Mouse (Mus musculus) hindbrain, embryonic 14.5 days (tissue): Measurements from ENCODE around the gene Tmprss13. TPM values are rescaled to one million over a fixed set of nuclear protein-coding genes. Genes with fewer than 3 reads are reported as not detected.

Experiments used
- ATAC-seq: fragments of 200-750 bp; cut with Nextera tagmentation; 2 replicates; pipeline ENCODE4 v1.8.0; 2017; ENCODE audit warnings: moderate number of reproducible peaks, mild to moderate bottlenecking, moderate TSS enrichment, moderate library complexity; ENCODE audit not compliant: low FRiP score
- DNase-seq: peaks from one replicate; pipeline ENCODE4 v3.0.0-alpha.2; 2015; ENCODE audit warnings: low spot score
- H3K27ac ChIP-seq: fragments of 300-500 bp; sonication (generic); 2 replicates; pipeline ENCODE4 v1.5.1; 2014; ENCODE audit warnings: mild to moderate bottlenecking, moderate library complexity
- H3K27me3 ChIP-seq: fragments of 300-500 bp; sonication (generic); 2 replicates; pipeline ENCODE4 v1.6.1; 2014; ENCODE audit warnings: mild to moderate bottlenecking, low read length, mixed read lengths; ENCODE audit not compliant: control insufficient read depth, insufficient read depth
- H3K36me3 ChIP-seq: fragments of 300-500 bp; sonication (generic); replicated peaks from 2 replicates; pipeline ENCODE4 v1.6.1; 2014; ENCODE audit not compliant: control insufficient read depth, insufficient read depth
- H3K4me1 ChIP-seq: fragments of 300-500 bp; sonication (generic); replicated peaks from 2 replicates; pipeline ENCODE4 v1.6.1; 2014; ENCODE audit warnings: antibody characterized with exemption, low read length, mixed read lengths; ENCODE audit not compliant: control insufficient read depth, insufficient read depth
- H3K4me2 ChIP-seq: fragments of 300-500 bp; sonication (generic); replicated peaks from 2 replicates; pipeline ENCODE4 v1.6.1; 2014; ENCODE audit warnings: mild to moderate bottlenecking, moderate library complexity
- H3K4me3 ChIP-seq: fragments of 300-500 bp; sonication (generic); replicated peaks from 2 replicates; pipeline ENCODE4 v1.5.1; 2014; ENCODE audit warnings: mild to moderate bottlenecking, low read length
- H3K9ac ChIP-seq: fragments of 300-500 bp; sonication (generic); 2 replicates; pipeline ENCODE4 v1.6.1; 2014
- H3K9me3 ChIP-seq: fragments of 300-500 bp; sonication (generic); 2 replicates; pipeline ENCODE4 v1.6.1; 2016; ENCODE audit warnings: low read length; ENCODE audit not compliant: control insufficient read depth
- WGBS: fragments of 180-500 bp; shearing (Covaris S2); extraction: QIAGEN DNeasy Blood & Tissue Kit; methylation state at CpG from one replicate; pipeline ENCODE4 v1.1.7; 2014; 5-methylcytosine and 5-hydroxymethylcytosine counted together
- polyA plus RNA-seq: library from polyadenylated mRNA; unstranded; fragments of >200 nt; fragmentation: Nextera tagmentation; extraction: Ambion mirVana; gene quantifications from 2 replicates; pipeline ENCODE4 v1.2.1, GENCODE M21; 2014

The Tmprss13 gene
- not detected in 2 replicates for polyA plus RNA-seq

DNA sequence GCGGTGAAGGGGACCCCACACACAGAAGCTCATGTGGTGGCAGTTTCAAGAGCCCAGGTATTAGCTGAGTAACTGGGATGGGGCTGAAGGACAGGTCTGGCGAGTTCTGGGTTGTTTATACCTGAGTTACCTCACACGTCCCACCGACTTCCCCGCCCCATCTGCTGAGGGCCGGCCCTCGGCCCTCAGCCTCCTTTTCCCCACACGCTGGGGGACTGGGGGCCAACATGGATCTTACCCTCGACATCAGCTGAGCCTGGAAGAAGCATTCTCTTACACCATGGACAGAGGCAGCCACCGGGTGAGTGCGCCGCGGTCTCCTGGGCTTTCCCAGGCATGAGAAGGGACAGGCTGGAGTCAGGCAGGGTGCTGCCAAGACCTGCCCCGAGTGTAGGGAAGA lies at the start of gene Tmprss13:
Gene Tmprss13 (plus strand): TSS at position 246 of the 400 bp plus-strand sequence.
- ATAC-seq, result no peak
- WGBS, result 51% methylated on average over 14 of the region's 14 CpGs
- no peak within 1 kb of the TSS for H3K27ac ChIP-seq
- no peaks in the 10 kb centered on the region for H3K4me1 ChIP-seq
- H3K4me2 ChIP-seq, result no peak within 1 kb of the TSS
- no peaks in the 10 kb centered on the region for H3K36me3 ChIP-seq
- H3K9ac ChIP-seq, result no peak within 1 kb of the TSS
- DNase-seq, result no peak
- H3K27me3 ChIP-seq, result no peaks in the 10 kb centered on the region
- no peaks in the 10 kb centered on the region for H3K9me3 ChIP-seq
- no peak within 1 kb of the TSS for H3K4me3 ChIP-seq

DNA sequence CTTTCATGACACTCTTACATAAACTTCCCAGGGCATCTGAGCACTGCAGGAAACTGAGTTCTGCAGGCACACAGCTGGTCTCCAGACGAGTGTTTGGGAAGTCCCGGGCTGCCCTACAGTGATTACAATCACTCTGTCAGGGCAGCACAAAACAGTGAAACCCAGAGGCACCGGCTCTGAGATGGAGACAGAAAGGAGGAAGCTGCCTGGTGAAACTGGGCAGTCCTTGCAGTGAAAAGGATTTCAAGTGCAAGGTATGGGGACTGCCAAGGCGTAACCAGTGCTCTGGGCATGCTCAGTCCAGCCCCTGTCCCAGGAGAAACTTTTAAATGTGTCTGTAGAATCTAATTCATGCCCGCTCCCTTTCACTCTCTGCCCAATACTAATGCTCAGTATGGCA lies 46.7 kb upstream of the Tmprss13 start:
- H3K36me3 ChIP-seq, result no peaks in the 10 kb centered on the region
- 46% methylated on average over 5 of the region's 5 CpGs for WGBS
- no peak for ATAC-seq
- H3K9me3 ChIP-seq, result no peaks in the 10 kb centered on the region
- peaks cover 14% of the 10 kb centered on the region for H3K27me3 ChIP-seq
- no peak overlapping the region for H3K27ac ChIP-seq
- no peak for DNase-seq
- no peak overlapping the region for H3K4me3 ChIP-seq
- H3K9ac ChIP-seq, result no peak overlapping the region
- H3K4me2 ChIP-seq, result no peak overlapping the region
- no peaks in the 10 kb centered on the region for H3K4me1 ChIP-seq

DNA sequence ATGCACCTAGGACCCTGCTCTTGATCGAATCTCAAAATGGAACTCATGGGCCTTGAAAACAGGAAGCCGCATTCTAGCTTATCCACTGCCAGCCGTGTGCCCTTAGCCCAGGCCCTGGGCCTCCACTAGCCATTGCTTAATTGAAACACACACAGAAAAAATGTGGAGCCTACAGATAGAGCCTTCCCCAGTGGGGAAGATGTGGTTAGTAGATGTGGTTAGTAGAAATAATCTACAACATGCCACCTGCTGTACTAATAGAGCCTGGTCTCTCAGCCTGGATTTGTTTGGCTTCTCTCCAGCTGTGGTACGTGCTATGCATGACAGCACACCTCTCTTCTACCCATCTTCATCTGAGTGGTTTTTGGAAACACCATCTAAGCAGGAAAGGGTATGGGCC lies 44.7 kb upstream of the Tmprss13 start:
- WGBS, result 82% methylated on average over 4 of the region's 4 CpGs

DNA sequence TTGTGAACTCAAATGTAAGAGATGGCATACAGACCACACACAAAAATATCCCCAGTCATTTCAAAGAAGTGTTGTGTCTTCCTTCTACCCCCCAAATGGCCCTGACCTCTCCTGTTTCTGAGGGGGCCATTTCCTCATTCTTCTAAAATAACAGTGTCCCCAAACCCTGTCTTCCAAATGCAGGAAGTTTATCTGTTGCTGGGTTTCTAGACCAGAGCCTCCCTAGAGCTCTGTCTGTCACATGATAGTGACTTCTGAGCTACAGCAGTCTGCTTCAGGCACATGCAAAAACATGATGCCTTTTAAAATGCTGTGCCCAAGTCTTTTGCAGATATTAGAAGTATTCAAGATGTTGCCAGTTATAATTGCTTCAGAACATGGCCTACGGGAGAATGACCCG lies 44.3 kb upstream of the Tmprss13 start:
- WGBS, result 92% methylated on average over 2 of the region's 2 CpGs
- Histone ChIP-seq H3K9me3 (no peaks in the 10 kb centered on the region), H3K4me2 (no peak overlapping the region)

More for the DNA sequence above, 44.7 kb upstream of the Tmprss13 start:
- Histone ChIP-seq H3K4me3 (no peak overlapping the region), H3K36me3 (no peaks in the 10 kb centered on the region), H3K9me3 (no peaks in the 10 kb centered on the region), H3K27ac (no peak overlapping the region), H3K4me1 (no peaks in the 10 kb centered on the region), H3K9ac (no peak overlapping the region), H3K27me3 (peaks cover 9% of the 10 kb centered on the region), H3K4me2 (no peak overlapping the region)
- ATAC-seq (no peak), DNase-seq (no peak)

DNA sequence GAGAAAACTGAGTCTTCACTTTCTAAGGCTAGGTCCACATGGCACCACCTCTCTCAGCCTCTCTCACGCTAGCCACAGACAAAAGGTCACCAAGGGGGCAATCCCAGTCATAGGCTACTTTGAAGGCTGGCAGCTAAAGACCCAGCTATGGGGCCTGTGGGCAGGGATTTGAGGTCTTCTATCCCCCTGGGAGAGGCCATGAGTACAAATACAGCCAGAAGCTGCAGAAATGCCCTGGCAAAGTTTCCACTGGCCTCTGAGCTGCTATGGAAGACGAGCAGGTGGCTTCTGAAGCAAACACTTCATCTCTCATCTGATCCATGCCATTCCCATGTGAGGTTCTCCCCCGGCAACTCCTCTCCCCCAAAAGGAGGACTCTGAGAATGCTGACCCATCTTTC lies 38.8 kb upstream of the Tmprss13 start:
- H3K27ac ChIP-seq, result no peak overlapping the region
- H3K9me3 ChIP-seq, result no peaks in the 10 kb centered on the region
- 73% methylated on average over 3 of the region's 3 CpGs for WGBS
- H3K4me3 ChIP-seq, result no peak overlapping the region
- H3K36me3 ChIP-seq, result no peaks in the 10 kb centered on the region
- ATAC-seq, result no peak
- no peak for DNase-seq
- no peaks in the 10 kb centered on the region for H3K27me3 ChIP-seq
- no peaks in the 10 kb centered on the region for H3K4me1 ChIP-seq
- H3K4me2 ChIP-seq, result no peak overlapping the region
- H3K9ac ChIP-seq, result no peak overlapping the region

More for the DNA sequence above, 44.3 kb upstream of the Tmprss13 start:
- ATAC-seq (no peak), DNase-seq (no peak)
- Histone ChIP-seq H3K4me3 (no peak overlapping the region), H3K4me1 (no peaks in the 10 kb centered on the region), H3K27me3 (peaks cover 5% of the 10 kb centered on the region; the same call in 1 of the 2 replicates), H3K27ac (no peak overlapping the region), H3K36me3 (no peaks in the 10 kb centered on the region), H3K9ac (no peak overlapping the region)

DNA sequence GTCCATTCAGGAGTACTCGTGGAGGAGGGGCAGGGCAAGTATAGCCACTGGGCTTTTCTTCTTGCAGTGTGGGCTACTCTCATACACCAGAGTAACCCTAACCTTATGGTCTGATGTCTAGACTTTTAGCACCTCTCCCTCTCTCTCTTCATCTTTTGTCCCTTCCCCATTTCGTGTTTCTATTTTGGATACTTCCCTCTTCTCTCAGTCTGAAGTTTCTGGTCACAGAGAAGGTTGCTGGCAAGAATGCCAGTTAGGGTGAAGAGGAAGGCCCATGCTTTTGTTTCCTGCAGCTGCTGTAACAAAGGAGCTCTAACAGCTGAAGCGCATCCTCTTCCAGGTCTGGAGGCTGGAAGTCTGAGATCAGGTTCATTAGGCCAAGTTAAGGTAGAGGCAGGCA lies 38.0 kb upstream of the Tmprss13 start:
- no peaks in the 10 kb centered on the region for H3K27me3 ChIP-seq
- no peaks in the 10 kb centered on the region for H3K36me3 ChIP-seq
- H3K4me1 ChIP-seq, result no peaks in the 10 kb centered on the region
- WGBS, result 73% methylated on average over 3 of the region's 3 CpGs
- H3K27ac ChIP-seq, result no peak overlapping the region
- no peak overlapping the region for H3K9ac ChIP-seq
- H3K4me2 ChIP-seq, result no peak overlapping the region
- no peak overlapping the region for H3K4me3 ChIP-seq
- no peak for DNase-seq
- no peak for ATAC-seq
- H3K9me3 ChIP-seq, result no peaks in the 10 kb centered on the region

DNA sequence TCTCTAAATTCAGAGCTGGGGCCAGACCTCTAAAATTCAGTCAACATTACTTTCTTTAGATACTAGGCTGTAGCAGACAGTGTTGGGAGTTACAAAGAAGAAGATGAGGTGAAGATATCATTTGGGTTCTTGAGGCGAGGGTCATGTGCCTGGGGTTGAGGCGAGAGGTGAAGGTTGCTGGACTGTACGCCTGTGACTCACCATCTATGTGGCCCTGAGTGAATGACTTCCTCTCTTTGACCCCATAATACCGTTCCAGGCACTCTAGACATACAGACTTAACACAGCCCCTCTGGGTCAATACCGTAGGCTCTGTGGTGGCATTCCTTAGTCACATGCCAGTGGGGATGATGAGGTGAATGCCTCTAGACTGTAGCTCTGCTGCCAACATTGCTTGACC lies 36.4 kb upstream of the Tmprss13 start:
- no peak for ATAC-seq
- 90% methylated on average over 5 of the region's 5 CpGs for WGBS
- H3K4me1 ChIP-seq, result no peaks in the 10 kb centered on the region
- no peak overlapping the region for H3K4me2 ChIP-seq
- DNase-seq, result no peak
- no peaks in the 10 kb centered on the region for H3K27me3 ChIP-seq
- H3K9me3 ChIP-seq, result no peaks in the 10 kb centered on the region
- H3K27ac ChIP-seq, result no peak overlapping the region
- H3K36me3 ChIP-seq, result no peaks in the 10 kb centered on the region
- no peak overlapping the region for H3K9ac ChIP-seq
- no peak overlapping the region for H3K4me3 ChIP-seq

DNA sequence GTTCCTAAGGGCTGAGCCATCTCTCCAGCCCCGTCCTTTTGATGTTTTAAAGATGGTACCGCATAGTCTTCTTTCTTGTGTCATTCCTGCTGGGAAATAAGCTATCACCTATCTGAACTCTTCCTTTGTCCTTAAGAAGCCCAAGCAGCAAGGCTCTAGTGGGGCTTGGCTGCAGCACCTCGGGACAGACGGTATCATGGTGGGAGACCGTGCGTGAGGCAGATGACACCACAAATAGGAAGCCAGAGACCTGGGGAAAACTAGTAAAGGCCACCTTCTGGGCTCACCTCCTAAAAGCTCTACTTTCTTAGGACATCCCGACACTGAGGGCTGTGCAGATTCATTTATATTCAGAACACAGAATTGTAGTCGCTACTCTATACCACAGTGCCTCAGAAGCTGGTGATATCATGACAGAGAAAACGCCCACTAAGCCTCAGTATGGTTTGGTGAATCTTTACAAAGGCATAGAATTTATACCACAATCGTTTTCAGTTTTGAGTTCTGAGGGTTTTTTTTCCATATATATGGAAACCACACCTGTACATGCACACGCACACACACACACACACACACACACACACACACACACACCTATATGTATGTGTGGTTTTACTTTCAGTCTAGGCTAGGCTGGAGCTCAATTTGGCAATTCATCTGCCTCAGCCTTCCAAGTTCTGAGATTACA lies 27.3 kb upstream of the Tmprss13 start:
- Histone ChIP-seq H3K4me1 (no peaks in the 10 kb centered on the region), H3K4me3 (no peak overlapping the region), H3K9me3 (no peaks in the 10 kb centered on the region), H3K9ac (no peak overlapping the region), H3K27me3 (no peaks in the 10 kb centered on the region), H3K27ac (no peak overlapping the region), H3K36me3 (no peaks in the 10 kb centered on the region), H3K4me2 (no peak overlapping the region)
- WGBS, result 86% methylated on average over 11 of the region's 11 CpGs
- no peak for ATAC-seq
- no peak for DNase-seq

DNA sequence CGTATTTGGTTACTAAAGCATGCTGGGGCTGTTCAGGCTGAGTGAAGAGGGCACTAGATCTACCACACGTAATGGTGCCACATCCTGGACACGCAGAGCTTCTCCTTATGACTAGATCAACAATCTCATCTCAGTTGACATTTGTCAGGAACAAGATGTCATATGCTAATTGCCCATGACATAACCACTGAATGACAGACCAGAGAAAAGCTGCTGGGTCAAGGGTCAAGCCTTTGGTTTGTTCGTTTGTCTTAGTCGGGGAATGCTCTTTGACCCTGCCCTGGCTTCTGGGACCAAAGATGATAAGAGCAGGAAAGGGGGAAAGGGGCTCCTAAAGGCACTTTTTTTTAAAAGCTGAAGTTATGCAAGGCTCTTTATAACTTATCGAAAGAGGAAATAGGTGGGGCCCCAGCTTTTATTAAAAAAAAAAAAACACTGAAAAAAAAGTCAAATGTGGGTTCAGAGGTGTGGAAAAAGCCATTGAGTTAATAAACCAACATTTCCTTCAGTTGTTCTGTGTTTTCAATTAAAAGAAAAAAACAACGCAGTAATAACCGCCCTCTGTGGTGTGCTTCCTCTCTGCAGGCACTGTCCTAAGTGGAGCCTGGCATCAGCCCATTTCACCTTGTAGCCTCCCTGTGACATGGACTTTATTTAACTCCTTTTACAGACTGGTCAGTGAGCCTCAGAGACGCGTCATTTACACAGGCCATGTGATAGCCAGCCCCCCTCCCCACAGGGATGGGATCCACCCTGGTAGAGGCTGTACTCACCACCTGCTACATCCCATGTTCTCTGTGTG lies 24.5 kb upstream of the Tmprss13 start:
- ATAC-seq (no peak), DNase-seq (no peak)
- H3K27ac ChIP-seq, result no peak overlapping the region
- no peaks in the 10 kb centered on the region for H3K36me3 ChIP-seq
- H3K9ac ChIP-seq, result no peak overlapping the region
- H3K4me3 ChIP-seq, result no peak overlapping the region
- 40% methylated on average over 10 of the region's 10 CpGs for WGBS
- H3K27me3 ChIP-seq, result no peaks in the 10 kb centered on the region
- H3K9me3 ChIP-seq, result no peaks in the 10 kb centered on the region
- H3K4me1 ChIP-seq, result no peaks in the 10 kb centered on the region
- H3K4me2 ChIP-seq, result no peak overlapping the region
